Mouse (Mus musculus): ENCODE data around the gene Defb7. TPM values are rescaled to one million over a fixed set of nuclear protein-coding genes. Genes with fewer than 3 reads are reported as not detected.

Gene Defb7
- not detected for total RNA-seq (2022)

GRCm38 (mm10) chr8:19494797-19495196, at the start of gene Defb7:
Defb7 (plus strand) TSS chr8:19495097.
- DNase-seq (ENCODE audit: low spot score in 2 of 2), result no peak

GRCm38 (mm10) chr8:19446378-19446777, 48.5 kb upstream of the Defb7 start:
- DNase-seq (ENCODE audit: low spot score in 2 of 2), result no peak

GRCm38 (mm10) chr8:19461355-19461754, 33.5 kb upstream of the Defb7 start:
- DNase-seq (ENCODE audit: low spot score in 2 of 2), result no peak

- no peak for DNase-seq (ENCODE audit: low spot score in 2 of 2)
Measured at GRCm38 (mm10) chr8:19469026-19469425, 25.9 kb upstream of the Defb7 start.

- DNase-seq (ENCODE audit: low spot score in 2 of 2), result no peak
Measured at GRCm38 (mm10) chr8:19500524-19500923, 5.6 kb downstream of the Defb7 start.

- no peak for DNase-seq (ENCODE audit: low spot score in 2 of 2)
Measured at GRCm38 (mm10) chr8:19535195-19535829, 40.4 kb downstream of the Defb7 start.

- no peak for DNase-seq (ENCODE audit: low spot score in 2 of 2)
Measured at GRCm38 (mm10) chr8:19540376-19540775, 45.5 kb downstream of the Defb7 start.

Small RNAs within 50 kb of the gene (microRNA-seq; reads per million reads assigned to microRNA genes)
- gene Gm27288 (not detected), gene Gm27852 (not detected)

Other genes with a start within 250 kb of the Defb7 start
- gene Defb5, start 247.5 kb upstream of the Defb7 start, total RNA-seq (2022), result not detected
- not detected for gene Defb3, start 201.7 kb upstream of the Defb7 start, total RNA-seq (2022)
- not detected for gene Defb8, start 47.5 kb upstream of the Defb7 start, total RNA-seq (2022)
- gene 4930467E23Rik, start 234.5 kb downstream of the Defb7 start, total RNA-seq (2022), result under 1 TPM in 3 of 4 experiments, not detected in 1; 0.31 to 0.85 (median 0.39) TPM